Mouse (Mus musculus) spleen, adult 2 months (tissue): ENCODE measurements around the gene Pde11a.

Experiments used
- CTCF ChIP-seq: fragments of 200-500 bp; IDR thresholded peaks from 2 replicates; pipeline ENCODE4 v1.5.1; 2011; ENCODE audit warnings: mild to moderate bottlenecking, inconsistent platforms; ENCODE audit not compliant: insufficient read depth, insufficient read length, insufficient replicate concordance; ENCODE audit errors: extremely low read depth
- POLR2A ChIP-seq: fragments of 200-500 bp; IDR thresholded peaks from 2 replicates; pipeline ENCODE4 v1.6.1; 2011; ENCODE audit warnings: low read depth, low read length, inconsistent platforms

DNA sequence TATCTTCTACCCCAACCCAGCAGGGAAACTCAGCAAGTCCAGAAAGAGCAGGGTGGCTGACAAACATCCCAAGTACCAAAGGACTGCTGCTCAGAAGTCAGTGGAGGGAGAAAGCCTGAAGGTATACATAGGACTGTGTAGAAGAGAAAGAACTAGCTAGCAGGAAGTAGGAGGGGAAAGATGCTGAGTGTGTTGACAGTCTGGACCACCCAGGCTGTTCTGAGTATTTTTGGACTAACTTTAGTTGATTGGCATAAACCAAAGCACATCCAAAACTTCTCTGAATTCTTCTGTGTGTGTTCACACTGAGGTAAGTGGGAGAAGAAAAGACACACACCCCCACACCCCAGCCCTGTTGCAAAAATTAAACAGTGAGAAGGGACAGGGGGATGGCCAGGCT is 248.1 kb downstream of the Pde11a start:
- TF ChIP-seq CTCF (no peak), POLR2A (no peak)
